Mouse (Mus musculus): Measurements from ENCODE around the gene Sgcd. TPM values are rescaled to one million over a fixed set of nuclear protein-coding genes. Genes with fewer than 3 reads are reported as not detected.
"Not testable (repeated sequence)": the region's sequence is repeated elsewhere in the genome, so short reads cannot be mapped to it uniquely, and the experiment has no call there.

The Sgcd gene
- polyA plus RNA-seq, 1 experiment from 2014 or later: 2.5 TPM

DNA sequence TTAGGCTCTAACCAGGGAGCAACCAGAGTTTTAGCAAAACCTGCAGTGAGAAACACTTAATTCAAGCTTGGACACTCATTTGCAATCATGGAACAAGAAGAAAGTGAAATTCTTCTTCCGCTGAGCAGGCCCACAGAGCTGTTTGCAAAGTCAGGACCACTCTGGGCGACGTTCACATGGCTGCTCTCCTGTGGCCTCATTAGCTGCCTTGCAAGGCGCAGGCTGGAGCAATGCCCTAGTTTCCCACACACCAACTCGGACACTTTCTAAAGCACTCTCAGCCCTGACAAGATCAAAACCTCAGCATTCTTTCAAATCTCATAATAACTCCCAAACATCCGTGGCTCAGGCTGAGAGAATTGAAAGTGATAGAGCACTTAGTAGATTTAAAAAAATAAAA, 480.7 kb downstream of the Sgcd start:
- Histone ChIP-seq H3K27me3 (ENCODE audit: insufficient read depth, low read length) (no peaks in the 10 kb centered on the region), H3K9ac (replicated peaks; ENCODE audit: low read length) (no peak overlapping the region), H3K27ac (ENCODE audit: low read length) (no peak overlapping the region), H3K36me3 (ENCODE audit: insufficient read depth, low read length) (no peaks in the 10 kb centered on the region), H3K4me1 (ENCODE audit: insufficient read depth, low read length) (no peaks in the 10 kb centered on the region), H3K9me3 (ENCODE audit: low read length) (no peaks in the 10 kb centered on the region), H3K4me3 (ENCODE audit: low read length) (no peak overlapping the region), H3K4me2 (replicated peaks; ENCODE audit: low read depth, low read length) (no peak overlapping the region)
- WGBS: 80% methylated on average over 6 of the region's 6 CpGs
- ATAC-seq (ENCODE audit: low FRiP score, low TSS enrichment): no peak

DNA sequence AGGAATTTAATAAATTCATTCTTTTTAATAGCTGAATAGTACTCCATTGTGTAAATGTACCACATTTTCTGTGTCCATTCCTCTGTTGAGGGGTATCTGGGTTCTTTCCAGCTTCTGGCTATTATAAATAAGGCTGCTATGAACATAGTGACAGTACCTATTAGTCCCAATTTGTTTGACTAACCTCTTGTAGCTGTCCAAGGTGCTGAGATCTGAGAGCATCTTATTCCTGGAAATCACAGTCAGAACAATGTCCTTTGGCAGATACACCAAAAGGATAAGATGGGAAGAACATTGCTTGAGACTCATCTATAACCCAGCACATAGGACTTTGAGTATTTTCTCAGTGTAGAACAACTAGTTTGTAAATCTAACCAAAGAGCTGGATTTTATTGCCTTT, 485.5 kb downstream of the Sgcd start:
- not testable (repeated sequence) for H3K9me3 ChIP-seq (ENCODE audit: low read length); ATAC-seq (ENCODE audit: low FRiP score, low TSS enrichment); H3K9ac ChIP-seq (replicated peaks; ENCODE audit: low read length)

DNA sequence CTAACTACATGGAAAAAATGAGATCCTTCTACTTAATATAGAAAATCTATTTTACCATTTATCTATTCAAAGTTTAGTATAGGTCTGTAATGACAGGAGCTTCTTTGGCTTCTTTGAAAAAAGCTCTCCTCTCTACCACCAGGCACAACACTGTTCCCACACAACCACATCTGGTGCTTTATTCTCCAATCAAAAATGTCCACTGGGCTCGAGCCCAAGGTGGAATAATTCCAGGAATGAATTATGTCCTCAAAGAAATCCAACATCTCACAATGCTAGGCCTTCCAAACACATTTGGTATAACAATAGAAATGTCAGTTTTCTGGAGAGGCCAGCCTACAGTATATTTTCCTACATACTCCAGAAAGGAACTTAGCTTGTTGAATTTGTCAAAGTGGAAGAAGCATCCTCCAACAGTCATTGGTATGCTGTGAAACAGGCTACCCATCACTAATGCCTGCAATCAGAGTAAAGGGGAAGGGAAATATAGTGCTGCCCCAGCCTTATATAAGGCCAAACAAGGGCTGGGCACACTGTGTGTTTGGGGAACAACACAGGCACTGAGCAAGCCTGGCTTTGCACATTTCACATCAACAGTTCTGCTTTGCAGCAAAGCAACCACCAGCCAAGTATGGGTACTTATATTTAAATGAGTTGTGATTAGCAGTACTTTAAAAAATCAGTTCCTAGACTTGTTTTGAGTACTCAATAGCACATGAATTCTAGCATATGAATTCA, 515.1 kb downstream of the Sgcd start:
- no peak overlapping the region for H3K4me3 ChIP-seq (ENCODE audit: low read length)
- no peak overlapping the region for H3K4me2 ChIP-seq (replicated peaks; ENCODE audit: low read depth, low read length)
- H3K36me3 ChIP-seq (ENCODE audit: insufficient read depth, low read length): no peaks in the 10 kb centered on the region
- ATAC-seq (ENCODE audit: low FRiP score, low TSS enrichment): no peak
- H3K27me3 ChIP-seq (ENCODE audit: insufficient read depth, low read length): no peaks in the 10 kb centered on the region
- no peak overlapping the region for H3K27ac ChIP-seq (ENCODE audit: low read length)
- H3K9me3 ChIP-seq (ENCODE audit: low read length): no peaks in the 10 kb centered on the region
- WGBS: 43% methylated on average over 1 of the region's 1 CpGs
- no peaks in the 10 kb centered on the region for H3K4me1 ChIP-seq (ENCODE audit: insufficient read depth, low read length)
- H3K9ac ChIP-seq (replicated peaks; ENCODE audit: low read length): no peak overlapping the region

More for the DNA sequence above, 485.5 kb downstream of the Sgcd start:
- not testable (repeated sequence) for H3K36me3 ChIP-seq (ENCODE audit: insufficient read depth, low read length); H3K4me1 ChIP-seq (ENCODE audit: insufficient read depth, low read length); H3K27me3 ChIP-seq (ENCODE audit: insufficient read depth, low read length); H3K27ac ChIP-seq (ENCODE audit: low read length); H3K4me3 ChIP-seq (ENCODE audit: low read length); H3K4me2 ChIP-seq (replicated peaks; ENCODE audit: low read depth, low read length)

DNA sequence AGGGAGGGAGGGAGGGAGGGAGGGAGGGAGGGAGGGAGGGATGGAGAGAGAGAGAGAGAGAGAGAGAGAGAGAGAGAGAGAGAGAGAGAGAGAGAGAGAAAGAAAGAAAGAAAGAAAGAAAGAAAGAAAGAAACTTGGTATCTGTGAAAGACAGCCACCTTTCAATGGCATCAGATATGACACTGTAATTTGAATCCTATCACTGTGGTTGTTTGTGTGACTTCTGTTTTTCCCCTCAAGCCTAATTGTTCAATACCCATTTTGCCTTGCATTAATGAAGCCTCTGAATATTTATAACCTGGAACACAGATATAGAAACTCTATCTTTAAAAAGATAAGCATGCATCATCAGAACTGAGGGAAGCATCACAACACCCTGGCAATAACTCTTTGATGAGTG, 528.1 kb downstream of the Sgcd start:
- not testable (repeated sequence) for ATAC-seq (ENCODE audit: low FRiP score, low TSS enrichment); H3K4me3 ChIP-seq (ENCODE audit: low read length); H3K27me3 ChIP-seq (ENCODE audit: insufficient read depth, low read length); H3K27ac ChIP-seq (ENCODE audit: low read length); H3K9me3 ChIP-seq (ENCODE audit: low read length); H3K9ac ChIP-seq (replicated peaks; ENCODE audit: low read length); H3K4me2 ChIP-seq (replicated peaks; ENCODE audit: low read depth, low read length); H3K36me3 ChIP-seq (ENCODE audit: insufficient read depth, low read length); H3K4me1 ChIP-seq (ENCODE audit: insufficient read depth, low read length)

DNA sequence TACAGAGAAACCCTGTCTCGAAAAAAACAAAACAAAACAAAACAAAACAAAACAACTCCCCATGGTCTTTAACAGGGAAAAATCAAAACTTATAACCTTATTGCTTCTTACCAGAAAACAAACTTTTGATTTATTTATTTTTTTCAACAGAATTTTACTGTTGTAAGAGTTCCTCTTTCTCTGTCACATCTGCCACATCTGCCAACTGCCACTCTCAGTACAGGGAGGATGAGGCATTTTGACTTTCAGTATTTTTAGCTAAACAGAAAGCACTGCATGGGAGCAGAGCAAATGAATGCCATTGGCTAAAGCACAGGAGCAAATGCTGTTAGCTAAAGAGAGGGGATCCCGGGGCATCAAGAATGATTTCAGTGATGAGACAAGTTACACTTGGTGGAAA, 528.6 kb downstream of the Sgcd start:
- 74% methylated on average over 2 of the region's 2 CpGs for WGBS
- H3K4me3 ChIP-seq (ENCODE audit: low read length): no peak overlapping the region
- no peak overlapping the region for H3K27ac ChIP-seq (ENCODE audit: low read length)
- no peaks in the 10 kb centered on the region for H3K36me3 ChIP-seq (ENCODE audit: insufficient read depth, low read length)
- no peaks in the 10 kb centered on the region for H3K27me3 ChIP-seq (ENCODE audit: insufficient read depth, low read length)
- no peak overlapping the region for H3K4me2 ChIP-seq (replicated peaks; ENCODE audit: low read depth, low read length)
- no peaks in the 10 kb centered on the region for H3K9me3 ChIP-seq (ENCODE audit: low read length)
- no peak overlapping the region for H3K9ac ChIP-seq (replicated peaks; ENCODE audit: low read length)
- H3K4me1 ChIP-seq (ENCODE audit: insufficient read depth, low read length): no peaks in the 10 kb centered on the region
- ATAC-seq (ENCODE audit: low FRiP score, low TSS enrichment): no peak

DNA sequence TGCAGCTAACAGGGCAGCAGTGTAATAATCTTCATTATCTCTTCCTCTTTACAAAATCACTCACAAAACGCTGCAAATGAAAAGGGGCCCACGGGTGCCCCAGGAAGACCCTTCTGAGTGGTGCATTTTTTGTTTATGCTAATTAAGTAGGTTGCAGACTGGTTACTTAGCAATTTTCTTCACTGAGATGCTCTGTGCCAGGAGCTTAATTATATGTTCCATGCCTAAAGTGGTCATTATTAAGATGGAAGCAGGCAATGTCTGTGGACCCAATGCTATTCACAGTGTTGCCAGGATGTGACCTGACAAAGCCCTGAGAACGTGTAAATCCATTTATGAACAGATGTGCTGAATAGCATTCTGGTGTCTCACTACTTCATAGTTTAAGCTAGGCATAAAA, 529.6 kb downstream of the Sgcd start:
- H3K4me1 ChIP-seq (ENCODE audit: insufficient read depth, low read length): no peaks in the 10 kb centered on the region
- H3K27me3 ChIP-seq (ENCODE audit: insufficient read depth, low read length): no peaks in the 10 kb centered on the region
- H3K4me2 ChIP-seq (replicated peaks; ENCODE audit: low read depth, low read length): no peak overlapping the region
- no peak for ATAC-seq (ENCODE audit: low FRiP score, low TSS enrichment)
- no peak overlapping the region for H3K4me3 ChIP-seq (ENCODE audit: low read length)
- H3K9me3 ChIP-seq (ENCODE audit: low read length): no peaks in the 10 kb centered on the region
- WGBS: 68% methylated on average over 3 of the region's 3 CpGs
- no peak overlapping the region for H3K9ac ChIP-seq (replicated peaks; ENCODE audit: low read length)
- no peak overlapping the region for H3K27ac ChIP-seq (ENCODE audit: low read length)
- no peaks in the 10 kb centered on the region for H3K36me3 ChIP-seq (ENCODE audit: insufficient read depth, low read length)

DNA sequence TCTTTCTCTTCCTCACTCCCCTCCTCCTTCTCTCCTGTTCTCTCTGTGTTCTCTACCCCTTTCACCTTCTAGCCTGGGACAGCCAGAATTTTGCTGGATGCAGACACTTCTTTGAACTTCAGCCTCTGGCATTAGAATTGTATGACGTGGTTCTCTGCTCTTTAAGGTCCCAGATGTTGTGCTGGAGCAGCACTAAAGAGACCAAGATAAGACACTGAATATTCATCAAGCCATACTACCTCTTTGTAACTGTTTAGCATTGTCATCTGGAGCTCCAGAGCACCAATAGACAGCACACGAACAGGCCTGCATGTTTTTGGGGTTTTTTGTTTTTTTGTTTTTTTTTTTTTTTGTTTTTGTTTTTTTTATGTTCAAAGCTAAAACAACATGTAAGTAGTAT, 541.0 kb downstream of the Sgcd start:
- no peaks in the 10 kb centered on the region for H3K27me3 ChIP-seq (ENCODE audit: insufficient read depth, low read length)
- H3K36me3 ChIP-seq (ENCODE audit: insufficient read depth, low read length): no peaks in the 10 kb centered on the region
- no peak overlapping the region for H3K27ac ChIP-seq (ENCODE audit: low read length)
- ATAC-seq (ENCODE audit: low FRiP score, low TSS enrichment): no peak
- H3K9ac ChIP-seq (replicated peaks; ENCODE audit: low read length): no peak overlapping the region
- no peaks in the 10 kb centered on the region for H3K9me3 ChIP-seq (ENCODE audit: low read length)
- no peak overlapping the region for H3K4me2 ChIP-seq (replicated peaks; ENCODE audit: low read depth, low read length)
- 55% methylated on average over 2 of the region's 2 CpGs for WGBS
- H3K4me3 ChIP-seq (ENCODE audit: low read length): no peak overlapping the region
- H3K4me1 ChIP-seq (ENCODE audit: insufficient read depth, low read length): no peaks in the 10 kb centered on the region

DNA sequence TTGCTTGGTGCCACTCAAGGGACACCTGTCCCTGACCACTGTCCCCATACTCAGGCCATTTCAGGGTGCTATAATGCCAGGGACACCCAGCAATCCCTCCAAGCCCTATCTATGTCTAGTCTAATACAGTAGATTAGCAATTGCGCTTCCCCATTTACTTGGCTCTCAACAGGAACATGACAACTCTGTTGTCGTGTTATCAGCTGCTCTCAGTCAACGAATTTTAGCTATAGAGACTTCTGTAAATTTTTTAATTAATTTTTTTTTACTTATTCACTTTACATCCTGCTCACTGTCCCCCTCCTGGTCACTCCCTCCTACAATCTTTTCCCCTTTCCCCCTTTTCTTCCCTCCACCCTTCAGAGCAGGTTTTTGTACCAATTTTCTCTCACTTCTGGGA, 542.4 kb downstream of the Sgcd start:
- H3K27ac ChIP-seq (ENCODE audit: low read length): no peak overlapping the region
- H3K36me3 ChIP-seq (ENCODE audit: insufficient read depth, low read length): no peaks in the 10 kb centered on the region
- no peak overlapping the region for H3K4me3 ChIP-seq (ENCODE audit: low read length)
- 88% methylated on average over 3 of the region's 3 CpGs for WGBS
- no peak for ATAC-seq (ENCODE audit: low FRiP score, low TSS enrichment)
- no peak overlapping the region for H3K9ac ChIP-seq (replicated peaks; ENCODE audit: low read length)
- H3K9me3 ChIP-seq (ENCODE audit: low read length): no peaks in the 10 kb centered on the region
- H3K4me1 ChIP-seq (ENCODE audit: insufficient read depth, low read length): no peaks in the 10 kb centered on the region
- H3K4me2 ChIP-seq (replicated peaks; ENCODE audit: low read depth, low read length): no peak overlapping the region
- H3K27me3 ChIP-seq (ENCODE audit: insufficient read depth, low read length): no peaks in the 10 kb centered on the region

DNA sequence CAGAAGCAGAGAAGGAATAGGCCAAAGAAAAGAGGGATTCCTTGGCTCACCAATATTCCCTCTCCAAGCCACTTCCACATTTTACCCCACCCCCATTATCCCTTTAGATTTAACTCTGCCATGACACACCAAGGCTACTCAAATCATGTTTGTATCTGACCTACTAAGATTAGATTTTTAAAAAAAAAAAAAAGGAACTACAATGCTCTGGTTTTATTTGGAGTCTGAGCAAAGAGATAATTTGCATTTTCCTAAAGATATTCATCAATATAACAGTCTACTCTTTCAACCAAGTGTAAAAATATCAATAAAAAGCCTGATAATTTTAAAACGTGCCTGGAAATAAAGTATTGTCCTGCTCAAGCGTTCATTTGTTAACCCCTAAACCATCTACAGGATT, 543.1 kb downstream of the Sgcd start:
- Histone ChIP-seq H3K4me2 (replicated peaks; ENCODE audit: low read depth, low read length) (no peak overlapping the region), H3K9ac (replicated peaks; ENCODE audit: low read length) (no peak overlapping the region), H3K4me1 (ENCODE audit: insufficient read depth, low read length) (no peaks in the 10 kb centered on the region), H3K36me3 (ENCODE audit: insufficient read depth, low read length) (no peaks in the 10 kb centered on the region), H3K27me3 (ENCODE audit: insufficient read depth, low read length) (no peaks in the 10 kb centered on the region), H3K27ac (ENCODE audit: low read length) (no peak overlapping the region), H3K4me3 (ENCODE audit: low read length) (no peak overlapping the region), H3K9me3 (ENCODE audit: low read length) (no peaks in the 10 kb centered on the region)
- WGBS: 85% methylated on average over 2 of the region's 2 CpGs
- ATAC-seq (ENCODE audit: low FRiP score, low TSS enrichment): no peak

DNA sequence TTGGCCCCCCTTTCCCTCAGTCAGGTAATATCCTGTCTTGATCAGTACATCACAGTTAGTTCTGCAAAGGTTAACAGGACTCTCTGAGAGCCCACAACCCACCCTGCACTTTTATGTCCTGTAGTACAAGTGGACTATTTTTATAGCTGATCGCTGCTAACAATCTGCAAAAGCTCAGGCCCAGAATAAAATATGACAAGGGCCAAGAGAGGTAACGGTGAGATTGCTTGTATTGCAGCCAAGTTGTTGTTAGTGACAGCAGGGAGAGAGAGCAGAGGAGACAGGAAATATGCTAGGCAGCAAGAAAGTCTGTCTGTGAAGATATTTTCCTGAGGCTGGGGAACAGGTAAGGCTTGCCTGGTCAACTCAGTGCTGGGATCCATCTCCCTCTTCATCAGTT, 546.5 kb downstream of the Sgcd start:
- Histone ChIP-seq H3K4me3 (ENCODE audit: low read length) (no peak overlapping the region), H3K27ac (ENCODE audit: low read length) (no peak overlapping the region), H3K27me3 (ENCODE audit: insufficient read depth, low read length) (no peaks in the 10 kb centered on the region), H3K4me1 (ENCODE audit: insufficient read depth, low read length) (no peaks in the 10 kb centered on the region), H3K36me3 (ENCODE audit: insufficient read depth, low read length) (no peaks in the 10 kb centered on the region), H3K4me2 (replicated peaks; ENCODE audit: low read depth, low read length) (no peak overlapping the region), H3K9ac (replicated peaks; ENCODE audit: low read length) (no peak overlapping the region), H3K9me3 (ENCODE audit: low read length) (no peaks in the 10 kb centered on the region)
- no peak for ATAC-seq (ENCODE audit: low FRiP score, low TSS enrichment)
- WGBS: 34% methylated on average over 2 of the region's 2 CpGs
